Mouse (Mus musculus) stomach, embryonic 16.5 days (tissue): ENCODE results near the gene Arpc5. TPM values are rescaled to one million over a fixed set of nuclear protein-coding genes. Genes with fewer than 3 reads are reported as not detected.

Experiments
- ATAC-seq: fragments of 200-750 bp; cut with Nextera tagmentation; 2 replicates; pipeline ENCODE4 v1.8.0; 2017; ENCODE audit warnings: moderate number of reproducible peaks, moderate TSS enrichment; ENCODE audit not compliant: insufficient read depth, low FRiP score
- H3K27ac ChIP-seq: fragments of 300-500 bp; sonication (generic); 2 replicates; pipeline ENCODE4 v1.5.1; 2014; ENCODE audit warnings: low read length
- H3K27me3 ChIP-seq: fragments of 300-500 bp; sonication (generic); 2 replicates; pipeline ENCODE4 v1.6.1; 2014; ENCODE audit warnings: low read length, control low read depth, mixed read lengths; ENCODE audit not compliant: control insufficient read depth, insufficient read depth
- H3K36me3 ChIP-seq: fragments of 300-500 bp; sonication (generic); 2 replicates; pipeline ENCODE4 v1.6.1; 2014; ENCODE audit warnings: low read length; ENCODE audit not compliant: control insufficient read depth, insufficient read depth
- H3K4me1 ChIP-seq: fragments of 300-500 bp; sonication (generic); 2 replicates; pipeline ENCODE4 v1.6.1; 2014; ENCODE audit warnings: low read length, control low read depth, mixed read lengths; ENCODE audit not compliant: control insufficient read depth, insufficient read depth
- H3K4me2 ChIP-seq: fragments of 300-500 bp; sonication (generic); 2 replicates; pipeline ENCODE4 v1.6.1; 2014; ENCODE audit warnings: low read depth, low read length, mixed read lengths
- H3K4me3 ChIP-seq: fragments of 300-500 bp; sonication (generic); replicated peaks from 2 replicates; pipeline ENCODE4 v1.5.1; 2014; ENCODE audit warnings: mild to moderate bottlenecking, low read length
- H3K9ac ChIP-seq: fragments of 300-500 bp; sonication (generic); 2 replicates; pipeline ENCODE4 v1.6.1; 2014; ENCODE audit warnings: low read length
- H3K9me3 ChIP-seq: fragments of 300-500 bp; sonication (generic); replicated peaks from 2 replicates; pipeline ENCODE4 v1.6.1; 2016; ENCODE audit warnings: low read length, control low read depth; ENCODE audit not compliant: control insufficient read depth
- WGBS: fragments of 180-500 bp; shearing (Covaris S2); extraction: QIAGEN DNeasy Blood & Tissue Kit; methylation state at CpG from one replicate; pipeline ENCODE4 v1.1.7; 2014; 5-methylcytosine and 5-hydroxymethylcytosine counted together
- polyA plus RNA-seq: library from polyadenylated mRNA; unstranded; fragments of >200 nt; fragmentation: Nextera tagmentation; extraction: Ambion mirVana; gene quantifications from 2 replicates; pipeline ENCODE4 v1.2.1, GENCODE M21; 2015

The Arpc5 gene
- polyA plus RNA-seq, 1 experiment from 2014 or later, result 355 TPM

GRCm38 (mm10) chr1:152819558-152819957, 53.2 kb downstream of the Arpc5 start:
- no peaks in the 10 kb centered on the region for H3K27me3 ChIP-seq
- no peaks in the 10 kb centered on the region for H3K9me3 ChIP-seq
- H3K27ac ChIP-seq, result no peak overlapping the region
- H3K4me3 ChIP-seq, result no peak overlapping the region
- no peak for ATAC-seq
- H3K4me2 ChIP-seq, result no peak overlapping the region
- no peak overlapping the region for H3K9ac ChIP-seq
- 0 out of 2 replicates have a peak, but pooled peaks cover 8% of the 10 kb centered on the region for H3K4me1 ChIP-seq
- no peaks in the 10 kb centered on the region for H3K36me3 ChIP-seq
- WGBS, result 73% methylated on average over 6 of the region's 6 CpGs

GRCm38 (mm10) chr1:152820911-152821695, 54.8 kb downstream of the Arpc5 start:
- Histone ChIP-seq H3K4me3 (no peak overlapping the region), H3K4me2 (no peak overlapping the region), H3K9me3 (no peaks in the 10 kb centered on the region), H3K27ac (no peak overlapping the region), H3K36me3 (no peaks in the 10 kb centered on the region), H3K27me3 (no peaks in the 10 kb centered on the region), H3K9ac (no peak overlapping the region), H3K4me1 (0 out of 2 replicates have a peak, but pooled peaks cover 2% of the 10 kb centered on the region)
- 80% methylated on average over 7 of the region's 7 CpGs for WGBS
- no peak for ATAC-seq

DNA sequence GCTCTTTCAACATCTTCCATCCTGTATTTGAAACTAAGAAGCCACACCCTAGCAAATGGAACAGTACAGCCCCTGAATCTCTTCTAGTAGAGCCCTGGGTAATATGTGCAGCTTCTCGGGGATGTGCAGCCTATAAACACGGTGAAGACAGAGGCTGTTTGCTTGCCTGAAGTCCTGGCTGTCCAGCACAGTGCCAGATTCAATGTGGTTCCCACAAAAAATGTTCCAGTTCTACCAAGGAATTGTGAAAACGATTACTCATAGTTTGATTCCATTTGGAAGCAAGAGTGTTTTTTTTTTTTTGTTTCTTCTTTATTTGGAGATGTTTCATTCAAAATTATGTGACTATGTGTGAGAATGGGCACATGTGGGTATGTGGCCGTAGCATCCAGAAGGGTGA, 55.4 kb downstream of the Arpc5 start:
- no peak overlapping the region for H3K27ac ChIP-seq
- 83% methylated on average over 4 of the region's 4 CpGs for WGBS
- no peak overlapping the region for H3K4me2 ChIP-seq
- no peak overlapping the region for H3K4me3 ChIP-seq
- no peak overlapping the region for H3K9ac ChIP-seq
- H3K4me1 ChIP-seq, result no peaks in the 10 kb centered on the region
- H3K9me3 ChIP-seq, result no peaks in the 10 kb centered on the region
- H3K27me3 ChIP-seq, result no peaks in the 10 kb centered on the region
- no peaks in the 10 kb centered on the region for H3K36me3 ChIP-seq
- ATAC-seq, result no peak

- Histone ChIP-seq H3K4me3 (no peak overlapping the region), H3K36me3 (no peaks in the 10 kb centered on the region), H3K4me2 (no peak overlapping the region), H3K27ac (no peak overlapping the region), H3K4me1 (no peaks in the 10 kb centered on the region), H3K9ac (no peak overlapping the region), H3K9me3 (no peaks in the 10 kb centered on the region), H3K27me3 (no peaks in the 10 kb centered on the region)
- WGBS, result 75% methylated on average over 9 of the region's 9 CpGs
- no peak for ATAC-seq
These were observed 57.9 kb downstream of the Arpc5 start for GRCm38 (mm10) chr1:152824206-152824605.

Other genes starting within 250 kb of the Arpc5 start
- not detected in 2 replicates for gene Apobec4, start 16.0 kb upstream of the Arpc5 start, polyA plus RNA-seq
- gene Rgl1, start 191 bp upstream of the Arpc5 start, polyA plus RNA-seq, result 39.8 and 48.3 TPM in 2 replicates
- 7.0 and 10.8 TPM in 2 replicates for gene Ncf2, start 33.7 kb downstream of the Arpc5 start, polyA plus RNA-seq
- gene Smg7, start 136.1 kb downstream of the Arpc5 start, polyA plus RNA-seq, result 21.7 and 23.1 TPM in 2 replicates
- 2.8 and 3.5 TPM in 2 replicates for gene Nmnat2, start 188.5 kb downstream of the Arpc5 start, polyA plus RNA-seq